Mouse (Mus musculus) kidney, embryonic 14.5 days (tissue): ENCODE measurements around the gene Ttc9. TPM values are rescaled to one million over a fixed set of nuclear protein-coding genes. Genes with fewer than 3 reads are reported as not detected.

Experiments
- ATAC-seq: fragments of 200-750 bp; cut with Nextera tagmentation; 2 replicates; pipeline ENCODE4 v1.8.0; 2017; ENCODE audit warnings: moderate number of reproducible peaks, mild to moderate bottlenecking, moderate TSS enrichment, moderate library complexity; ENCODE audit not compliant: low FRiP score, low TSS enrichment
- H3K27ac ChIP-seq: fragments of 300-500 bp; sonication (generic); 2 replicates; pipeline ENCODE4 v1.5.1; 2014; ENCODE audit warnings: low read depth, mild to moderate bottlenecking, low read length, moderate library complexity, mixed read lengths
- H3K27me3 ChIP-seq: fragments of 300-500 bp; sonication (generic); 2 replicates; pipeline ENCODE4 v1.6.1; 2014; ENCODE audit warnings: mild to moderate bottlenecking, low read length; ENCODE audit not compliant: control insufficient read depth, insufficient read depth
- H3K36me3 ChIP-seq: fragments of 300-500 bp; sonication (generic); 2 replicates; pipeline ENCODE4 v1.6.1; 2014; ENCODE audit warnings: low read length, mixed read lengths; ENCODE audit not compliant: control insufficient read depth, insufficient read depth
- H3K4me1 ChIP-seq: fragments of 300-500 bp; sonication (generic); 2 replicates; pipeline ENCODE4 v1.6.1; 2014; ENCODE audit warnings: low read length, mixed read lengths; ENCODE audit not compliant: control insufficient read depth, insufficient read depth
- H3K4me2 ChIP-seq: fragments of 300-500 bp; sonication (generic); replicated peaks from 2 replicates; pipeline ENCODE4 v1.6.1; 2014; ENCODE audit warnings: low read depth, mild to moderate bottlenecking, low read length
- H3K4me3 ChIP-seq: fragments of 300-500 bp; sonication (generic); 2 replicates; pipeline ENCODE4 v1.5.1; 2014; ENCODE audit warnings: mild to moderate bottlenecking, low read length
- H3K9ac ChIP-seq: fragments of 300-500 bp; sonication (generic); 2 replicates; pipeline ENCODE4 v1.6.1; 2014; ENCODE audit warnings: low read depth, mild to moderate bottlenecking, low read length, moderate library complexity
- H3K9me3 ChIP-seq: fragments of 300-500 bp; sonication (generic); 2 replicates; pipeline ENCODE4 v1.6.1; 2016; ENCODE audit warnings: low read length; ENCODE audit not compliant: control insufficient read depth
- WGBS: fragments of 180-500 bp; shearing (Covaris S2); extraction: QIAGEN DNeasy Blood & Tissue Kit; methylation state at CpG from one replicate; pipeline ENCODE4 v1.1.7; 2014; 5-methylcytosine and 5-hydroxymethylcytosine counted together
- polyA plus RNA-seq: library from polyadenylated mRNA; unstranded; fragments of >200 nt; fragmentation: Nextera tagmentation; extraction: Ambion mirVana; gene quantifications from 2 replicates; pipeline ENCODE4 v1.2.1, GENCODE M21; 2014

Gene Ttc9
- polyA plus RNA-seq, 1 experiment from 2014 or later, result 0.55 TPM

GRCm38 (mm10) chr12:81642361-81643082, 11.5 kb downstream of the Ttc9 start:
- no peaks in the 10 kb centered on the region for H3K36me3 ChIP-seq
- WGBS, result 81% methylated on average over 11 of the region's 11 CpGs
- no peaks in the 10 kb centered on the region for H3K4me1 ChIP-seq
- H3K27me3 ChIP-seq, result no peaks in the 10 kb centered on the region
- no peak overlapping the region for H3K27ac ChIP-seq
- H3K4me3 ChIP-seq, result no peak overlapping the region
- H3K4me2 ChIP-seq, result no peak overlapping the region
- ATAC-seq, result no peak
- no peaks in the 10 kb centered on the region for H3K9me3 ChIP-seq
- H3K9ac ChIP-seq, result no peak overlapping the region

GRCm38 (mm10) chr12:81646811-81647210, 15.8 kb downstream of the Ttc9 start:
- ATAC-seq, result no peak
- H3K27ac ChIP-seq, result no peak overlapping the region
- H3K4me3 ChIP-seq, result no peak overlapping the region
- no peaks in the 10 kb centered on the region for H3K9me3 ChIP-seq
- WGBS, result 85% methylated on average over 6 of the region's 6 CpGs
- H3K36me3 ChIP-seq, result no peaks in the 10 kb centered on the region
- no peaks in the 10 kb centered on the region for H3K27me3 ChIP-seq
- no peaks in the 10 kb centered on the region for H3K4me1 ChIP-seq
- no peak overlapping the region for H3K4me2 ChIP-seq
- H3K9ac ChIP-seq, result no peak overlapping the region

- Histone ChIP-seq H3K9me3 (no peaks in the 10 kb centered on the region), H3K4me1 (no peaks in the 10 kb centered on the region), H3K36me3 (no peaks in the 10 kb centered on the region), H3K9ac (no peak overlapping the region), H3K4me2 (no peak overlapping the region), H3K27ac (no peak overlapping the region), H3K27me3 (no peaks in the 10 kb centered on the region), H3K4me3 (no peak overlapping the region)
- ATAC-seq, result no peak
- WGBS, result 93% methylated on average over 8 of the region's 8 CpGs
Measured at GRCm38 (mm10) chr12:81653344-81653743, 22.3 kb downstream of the Ttc9 start.

GRCm38 (mm10) chr12:81657321-81657720, 26.3 kb downstream of the Ttc9 start:
- Histone ChIP-seq H3K9ac (no peak overlapping the region), H3K4me2 (no peak overlapping the region), H3K27ac (no peak overlapping the region), H3K27me3 (no peaks in the 10 kb centered on the region), H3K36me3 (no peaks in the 10 kb centered on the region), H3K4me1 (no peaks in the 10 kb centered on the region), H3K9me3 (no peaks in the 10 kb centered on the region), H3K4me3 (no peak overlapping the region)
- no peak for ATAC-seq
- 73% methylated on average over 1 of the region's 1 CpGs for WGBS

GRCm38 (mm10) chr12:81658086-81658485, 27.0 kb downstream of the Ttc9 start:
- no peak overlapping the region for H3K27ac ChIP-seq
- H3K36me3 ChIP-seq, result no peaks in the 10 kb centered on the region
- H3K9ac ChIP-seq, result no peak overlapping the region
- no peak overlapping the region for H3K4me3 ChIP-seq
- H3K9me3 ChIP-seq, result no peaks in the 10 kb centered on the region
- WGBS, result 88% methylated on average over 7 of the region's 7 CpGs
- no peaks in the 10 kb centered on the region for H3K4me1 ChIP-seq
- no peak overlapping the region for H3K4me2 ChIP-seq
- ATAC-seq, result no peak
- no peaks in the 10 kb centered on the region for H3K27me3 ChIP-seq

- H3K27ac ChIP-seq, result no peak overlapping the region
- H3K4me3 ChIP-seq, result no peak overlapping the region
- no peaks in the 10 kb centered on the region for H3K27me3 ChIP-seq
- H3K9me3 ChIP-seq, result no peaks in the 10 kb centered on the region
- no peak for ATAC-seq
- no peaks in the 10 kb centered on the region for H3K36me3 ChIP-seq
- no peaks in the 10 kb centered on the region for H3K4me1 ChIP-seq
- 80% methylated on average over 4 of the region's 4 CpGs for WGBS
- H3K4me2 ChIP-seq, result no peak overlapping the region
- H3K9ac ChIP-seq, result no peak overlapping the region
Measured at GRCm38 (mm10) chr12:81662076-81662475, 31.0 kb downstream of the Ttc9 start.

GRCm38 (mm10) chr12:81663116-81663515, 32.1 kb downstream of the Ttc9 start:
- no peak for ATAC-seq
- H3K9ac ChIP-seq, result no peak overlapping the region
- H3K27me3 ChIP-seq, result no peaks in the 10 kb centered on the region
- no peaks in the 10 kb centered on the region for H3K9me3 ChIP-seq
- H3K4me3 ChIP-seq, result no peak overlapping the region
- H3K27ac ChIP-seq, result no peak overlapping the region
- WGBS, result 74% methylated on average over 9 of the region's 9 CpGs
- no peaks in the 10 kb centered on the region for H3K4me1 ChIP-seq
- no peaks in the 10 kb centered on the region for H3K36me3 ChIP-seq
- H3K4me2 ChIP-seq, result no peak overlapping the region

GRCm38 (mm10) chr12:81663906-81664305, 32.9 kb downstream of the Ttc9 start:
- Histone ChIP-seq H3K27me3 (no peaks in the 10 kb centered on the region), H3K9me3 (no peaks in the 10 kb centered on the region), H3K36me3 (no peaks in the 10 kb centered on the region), H3K4me2 (no peak overlapping the region), H3K9ac (no peak overlapping the region), H3K4me1 (no peaks in the 10 kb centered on the region), H3K4me3 (no peak overlapping the region), H3K27ac (no peak overlapping the region)
- ATAC-seq, result no peak
- 56% methylated on average over 5 of the region's 5 CpGs for WGBS

GRCm38 (mm10) chr12:81668406-81668805, 37.4 kb downstream of the Ttc9 start:
- 89% methylated on average over 9 of the region's 9 CpGs for WGBS
- H3K9me3 ChIP-seq, result no peaks in the 10 kb centered on the region
- no peaks in the 10 kb centered on the region for H3K36me3 ChIP-seq
- no peak overlapping the region for H3K9ac ChIP-seq
- H3K4me2 ChIP-seq, result no peak overlapping the region
- no peak overlapping the region for H3K4me3 ChIP-seq
- H3K4me1 ChIP-seq, result no peaks in the 10 kb centered on the region
- ATAC-seq, result no peak
- no peaks in the 10 kb centered on the region for H3K27me3 ChIP-seq
- no peak overlapping the region for H3K27ac ChIP-seq
